Mouse (Mus musculus): ENCODE results near the gene Slc15a4. TPM values are rescaled to one million over a fixed set of nuclear protein-coding genes. Genes with fewer than 3 reads are reported as not detected.

Slc15a4 gene
- polyA plus RNA-seq, 1 experiment: 7.9 TPM

- Histone ChIP-seq H3K36me3 (replicated peaks; ENCODE audit: low read length) (no peaks in the 10 kb centered on the region), H3K4me3 (replicated peaks) (no peak overlapping the region), H3K9me3 (peaks cover 11% of the 10 kb centered on the region; the same call in 1 of the 2 replicates), H3K27me3 (replicated peaks) (peaks cover 6% of the 10 kb centered on the region), H3K4me1 (no peaks in the 10 kb centered on the region)
- TF ChIP-seq FLI1 (IDR thresholded peaks at IDR 0.05; ENCODE audit: low read length): no peak
- no peak for TF ChIP-seq GATA1 (IDR thresholded peaks at IDR 0.05; ENCODE audit: borderline replicate concordance, low read length)
Measured at GRCm38 (mm10) chr5:127577419-127577818, 55.3 kb downstream of the Slc15a4 start.

- TF ChIP-seq FLI1 (IDR thresholded peaks at IDR 0.05; ENCODE audit: low read length): no peak
- TF ChIP-seq GATA1 (IDR thresholded peaks at IDR 0.05; ENCODE audit: borderline replicate concordance, low read length): no peak
- H3K4me1 ChIP-seq: no peaks in the 10 kb centered on the region
Measured at GRCm38 (mm10) chr5:127567165-127567741, 65.4 kb downstream of the Slc15a4 start.

GRCm38 (mm10) chr5:127561086-127561485 is 71.6 kb downstream of the Slc15a4 start:
- no peaks in the 10 kb centered on the region for H3K27me3 ChIP-seq (replicated peaks)
- no peaks in the 10 kb centered on the region for H3K36me3 ChIP-seq (replicated peaks; ENCODE audit: low read length)
- peaks cover 64% of the 10 kb centered on the region for H3K9me3 ChIP-seq
- no peak overlapping the region for H3K4me3 ChIP-seq (replicated peaks)
- TF ChIP-seq GATA1 (IDR thresholded peaks at IDR 0.05; ENCODE audit: borderline replicate concordance, low read length) (no peak), FLI1 (IDR thresholded peaks at IDR 0.05; ENCODE audit: low read length) (no peak)
- no peaks in the 10 kb centered on the region for H3K4me1 ChIP-seq

More at GRCm38 (mm10) chr5:127567165-127567741, 65.4 kb downstream of the Slc15a4 start:
- Histone ChIP-seq H3K9me3 (peaks cover 72% of the 10 kb centered on the region), H3K36me3 (replicated peaks; ENCODE audit: low read length) (no peaks in the 10 kb centered on the region), H3K27me3 (replicated peaks) (no peaks in the 10 kb centered on the region), H3K4me3 (replicated peaks) (no peak overlapping the region)

- peaks cover 78% of the 10 kb centered on the region for H3K9me3 ChIP-seq
- no peaks in the 10 kb centered on the region for H3K36me3 ChIP-seq (replicated peaks; ENCODE audit: low read length)
- no peaks in the 10 kb centered on the region for H3K27me3 ChIP-seq (replicated peaks)
- no peak overlapping the region for H3K4me3 ChIP-seq (replicated peaks)
- H3K4me1 ChIP-seq: no peaks in the 10 kb centered on the region
- TF ChIP-seq GATA1 (IDR thresholded peaks at IDR 0.05; ENCODE audit: borderline replicate concordance, low read length) (no peak), FLI1 (IDR thresholded peaks at IDR 0.05; ENCODE audit: low read length) (no peak)
Measured at GRCm38 (mm10) chr5:127548136-127548535, 84.6 kb downstream of the Slc15a4 start.

GRCm38 (mm10) chr5:127546585-127546991 is 86.1 kb downstream of the Slc15a4 start:
- Histone ChIP-seq H3K27me3 (replicated peaks) (no peaks in the 10 kb centered on the region), H3K4me1 (no peaks in the 10 kb centered on the region), H3K9me3 (peaks cover 72% of the 10 kb centered on the region), H3K36me3 (replicated peaks; ENCODE audit: low read length) (no peaks in the 10 kb centered on the region), H3K4me3 (replicated peaks) (no peak overlapping the region)
- TF ChIP-seq GATA1 (IDR thresholded peaks at IDR 0.05; ENCODE audit: borderline replicate concordance, low read length) (no peak), FLI1 (IDR thresholded peaks at IDR 0.05; ENCODE audit: low read length) (no peak)

Other genes with a start within 250 kb of the Slc15a4 start
- gene Glt1d1, start 635 bp downstream of the Slc15a4 start, polyA plus RNA-seq (2012; ENCODE audit: insufficient read depth, low replicate concordance): 0.17 TPM in 1 of 2 replicates, not detected in the other

Data from megakaryocyte, embryonic 14.5 days (primary cell).